Mouse (Mus musculus) lung, adult 2 months (tissue): ENCODE data around the gene Hpse.

ENCODE experiments used
- CTCF ChIP-seq: fragments of 200-500 bp; IDR thresholded peaks from 2 replicates; pipeline ENCODE4 v1.5.1; 2011; ENCODE audit warnings: mild to moderate bottlenecking, low read length, control low read depth; ENCODE audit not compliant: insufficient read depth
- POLR2A ChIP-seq: fragments of 200-500 bp; IDR thresholded peaks from 2 replicates; pipeline ENCODE4 v1.6.1; 2011; ENCODE audit warnings: low read depth, mild to moderate bottlenecking, control low read depth, low read length, borderline replicate concordance; ENCODE audit errors: extremely low read depth

GRCm38 (mm10) chr5:100766026-100766425 lies 46.5 kb upstream of the Hpse start:
- no peak for TF ChIP-seq CTCF
- TF ChIP-seq POLR2A: no peak
